Mouse (Mus musculus): ENCODE data around the gene Sis. TPM values are rescaled to one million over a fixed set of nuclear protein-coding genes. Genes with fewer than 3 reads are reported as not detected.

The Sis gene
- total and polyA plus RNA-seq, 3 experiments, result 0.47 to 1.9 (median 1.5) TPM

GRCm38 (mm10) chr3:73002933-73003696, 35.5 kb upstream of the Sis start:
- dilution Hi-C loops (cut with MboI; ENCODE audit: extremely low pct_ligation_motif_present, extremely low pct_unique_long_range_greater_than_20kb, low sequenced_read_pairs), result no loop called here
- Histone ChIP-seq H3K4me2 (ENCODE audit: insufficient read depth, low read depth, poor library complexity, severe bottlenecking) (no peak overlapping the region), H3K9me3 (replicated peaks; ENCODE audit: low read length) (no peaks in the 10 kb centered on the region), H3K9ac (ENCODE audit: insufficient read depth, low read depth) (no peak overlapping the region), H3K27me3 (replicated peaks) (no peaks in the 10 kb centered on the region), H3K4me1 (ENCODE audit: control insufficient read depth in 1 of 2, insufficient read depth in 2 of 2) (no peaks in the 10 kb centered on the region), H3K4me3 (replicated peaks in 1 of 3; ENCODE audit: low read depth in 2 of 3, low read length in 2 of 3, poor library complexity in 1 of 3) (no peak overlapping the region), H3K79me2 (replicated peaks; ENCODE audit: control insufficient read depth, extremely low read depth, insufficient read depth, poor library complexity, severe bottlenecking) (no peaks in the 10 kb centered on the region), H3K27ac (ENCODE audit: insufficient read depth, low read depth) (no peak overlapping the region), H3K36me3 (replicated peaks in 1 of 2; ENCODE audit: control insufficient read depth in 1 of 2, insufficient read depth in 1 of 2, low read length in 1 of 2) (no peaks in the 10 kb centered on the region)
- DNase-seq (ENCODE audit: extremely low read depth), result no peak
- TF ChIP-seq NELFE (IDR thresholded peaks at IDR 0.05; ENCODE audit: low read depth, low read length) (no peak), SMC3 (IDR thresholded peaks at IDR 0.05; ENCODE audit: low read depth, low read length) (no peak), USF1 (IDR thresholded peaks at IDR 0.05; ENCODE audit: low read depth, low read length) (no peak), E2F4 (IDR thresholded peaks at IDR 0.05; ENCODE audit: insufficient replicate concordance, low read depth, low read length) (no peak), RCOR1 (conservative IDR thresholded peaks at IDR 0.05; ENCODE audit: low read depth, low read length) (no peak), MYC (IDR thresholded peaks at IDR 0.05; ENCODE audit: low read depth, low read length) (no peak), MEF2A (IDR thresholded peaks at IDR 0.05; ENCODE audit: borderline replicate concordance, low read depth, low read length) (no peak)
- in situ Hi-C loops (cut with MboI; ENCODE audit: low pct_ligation_motif_present, low pct_unique_long_range_greater_than_20kb, low sequenced_read_pairs), result no loop called here

- TF ChIP-seq ZC3H11A (IDR thresholded peaks at IDR 0.05; ENCODE audit: low read depth, low read length) (no peak), USF2 (conservative IDR thresholded peaks at IDR 0.05; ENCODE audit: low read depth, low read length) (no peak), MYC (IDR thresholded peaks at IDR 0.05; ENCODE audit: low read depth, low read length) (no peak), NELFE (IDR thresholded peaks at IDR 0.05; ENCODE audit: low read depth, low read length) (no peak), ELF1 (IDR thresholded peaks at IDR 0.05; ENCODE audit: low read depth, low read length) (no peak), ZMIZ1 (IDR thresholded peaks at IDR 0.05; ENCODE audit: low read depth, low read length) (no peak), ZNF384 (IDR thresholded peaks at IDR 0.05; ENCODE audit: low read depth, low read length) (no peak), IRF4 (IDR thresholded peaks at IDR 0.05; ENCODE audit: low read depth, low read length) (no peak), HCFC1 (IDR thresholded peaks at IDR 0.05; ENCODE audit: low read depth, low read length) (no peak), PAX5 (IDR thresholded peaks at IDR 0.05; ENCODE audit: low read length) (no peak), TCF12 (IDR thresholded peaks at IDR 0.05; ENCODE audit: low read depth, low read length) (no peak), CTCF (conservative IDR thresholded peaks at IDR 0.05 in 1 of 2, IDR thresholded peaks at IDR 0.05 in 1 of 2; ENCODE audit: low read depth in 2 of 2, low read length in 2 of 2) (no peak), SMC3 (IDR thresholded peaks at IDR 0.05; ENCODE audit: low read depth, low read length) (no peak)
- Histone ChIP-seq H3K27me3 (replicated peaks) (no peaks in the 10 kb centered on the region), H3K4me3 (replicated peaks in 1 of 3; ENCODE audit: low read depth in 2 of 3, low read length in 2 of 3, poor library complexity in 1 of 3) (no peak overlapping the region), H3K9me3 (replicated peaks; ENCODE audit: low read length) (no peaks in the 10 kb centered on the region), H3K9ac (ENCODE audit: insufficient read depth, low read depth) (no peak overlapping the region), H3K36me3 (replicated peaks in 1 of 2; ENCODE audit: control insufficient read depth in 1 of 2, insufficient read depth in 1 of 2, low read length in 1 of 2) (no peaks in the 10 kb centered on the region), H3K27ac (ENCODE audit: insufficient read depth, low read depth) (no peak overlapping the region), H3K4me2 (ENCODE audit: insufficient read depth, low read depth, poor library complexity, severe bottlenecking) (no peak overlapping the region), H3K79me2 (replicated peaks; ENCODE audit: control insufficient read depth, extremely low read depth, insufficient read depth, poor library complexity, severe bottlenecking) (no peaks in the 10 kb centered on the region), H3K4me1 (ENCODE audit: control insufficient read depth in 1 of 2, insufficient read depth in 2 of 2) (no peaks in the 10 kb centered on the region)
- in situ Hi-C loops (cut with MboI; ENCODE audit: low pct_ligation_motif_present, low pct_unique_long_range_greater_than_20kb, low sequenced_read_pairs) (no loop called here), dilution Hi-C loops (cut with MboI; ENCODE audit: extremely low pct_ligation_motif_present, extremely low pct_unique_long_range_greater_than_20kb, low sequenced_read_pairs) (no loop called here)
- DNase-seq (ENCODE audit: extremely low read depth), result no peak
Observed at GRCm38 (mm10) chr3:72997517-72997916, 29.9 kb upstream of the Sis start.
